Mouse (Mus musculus) embryo, embryonic 11.5 days (tissue): ENCODE data around the gene Olfr397.

ENCODE experiments used
- DNase-seq: peaks from one replicate; pipeline ENCODE4 v3.0.0-alpha.2; 2012; ENCODE audit warnings: low read depth, low spot score

The Olfr397 gene

DNA sequence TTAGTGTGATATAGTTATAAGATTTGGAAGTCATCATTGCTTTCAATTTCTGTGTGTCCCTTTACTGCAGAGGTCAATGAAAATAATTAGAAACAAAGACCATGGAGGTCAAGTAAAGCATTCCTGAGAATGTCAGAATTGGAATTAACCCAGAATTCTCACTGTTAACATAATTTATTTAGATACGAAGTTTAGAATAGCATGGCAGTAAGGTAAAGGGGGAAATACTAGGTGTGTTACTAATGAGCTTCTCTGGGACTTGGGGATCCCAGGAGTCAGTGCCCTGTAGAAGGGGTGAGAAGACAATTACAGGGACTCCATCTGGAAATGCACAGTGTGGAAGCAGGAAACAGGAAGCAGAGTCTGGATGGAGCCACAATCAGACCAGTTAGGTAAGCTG lies at the start of gene Olfr397:
Gene Olfr397 (plus strand): TSS at position 301 of the 400 bp plus-strand sequence.
- no peak for DNase-seq

DNA sequence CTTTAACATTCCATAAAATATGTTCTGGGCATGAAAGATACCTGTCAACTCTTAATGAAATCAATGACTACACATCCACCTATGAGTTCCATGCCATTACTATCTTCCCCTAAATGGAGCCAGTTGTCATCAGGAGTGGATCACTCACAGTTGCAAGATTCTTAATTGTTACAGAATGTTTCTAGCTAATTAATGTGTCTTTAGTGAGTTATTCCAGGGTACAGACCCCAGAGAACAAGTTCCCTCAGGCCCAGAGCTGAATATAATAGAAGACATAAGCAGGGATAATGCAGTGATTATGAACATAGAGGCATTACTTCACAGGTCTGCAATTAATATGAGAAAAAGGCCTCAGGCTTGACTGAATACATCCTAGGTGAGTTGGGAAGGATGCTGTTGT lies 24.2 kb upstream of the Olfr397 start, which contains the start of gene Olfr23:
Gene Olfr23 (plus strand): TSS at position 301 of the 400 bp plus-strand sequence.
- DNase-seq, result no peak

DNA sequence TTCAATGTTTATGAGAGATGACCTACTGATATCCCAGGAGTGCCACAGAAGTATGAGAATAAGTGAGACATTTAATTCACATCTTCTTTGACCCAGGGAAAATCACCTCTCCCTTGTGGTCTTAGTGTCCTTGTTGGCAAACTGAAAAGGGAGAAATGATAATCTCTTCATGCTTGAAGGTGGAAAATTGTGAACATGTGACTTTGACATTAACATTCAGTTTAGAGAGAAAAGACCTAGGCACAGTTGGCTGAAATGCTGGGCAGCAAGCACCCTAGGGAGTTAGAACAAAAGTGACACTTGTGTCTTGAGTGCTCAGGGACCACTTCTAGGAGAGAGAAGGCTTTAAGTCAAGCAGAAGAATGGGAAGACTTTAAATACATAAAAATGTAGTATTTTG lies 29.7 kb downstream of the Olfr397 start, which contains the start of gene Olfr398:
Gene Olfr398 (minus strand): TSS at position 101 of the 400 bp plus-strand sequence.
- DNase-seq, result no peak

DNA sequence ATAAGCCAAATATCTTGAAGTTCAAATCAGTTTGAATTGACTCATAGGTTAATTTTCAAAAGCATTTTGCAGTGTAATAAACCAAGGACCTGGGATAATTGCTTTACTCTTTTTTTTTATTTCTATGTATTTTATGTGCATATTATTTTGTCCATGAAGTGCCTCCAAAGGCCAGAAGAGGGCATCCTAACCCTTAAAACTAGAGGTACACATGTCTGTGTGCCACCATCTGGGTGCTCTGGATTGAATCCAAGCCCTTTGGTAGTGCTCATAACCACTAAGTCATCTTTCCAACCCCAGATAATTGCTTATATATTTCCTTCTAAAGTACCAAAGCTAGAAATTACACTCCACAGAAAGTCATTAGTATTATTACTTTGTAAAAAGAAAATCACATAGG lies 32.5 kb downstream of the Olfr397 start:
- no peak for DNase-seq
